Mouse (Mus musculus) forebrain, embryonic 13.5 days (tissue): ENCODE data around the gene Nxpe5. TPM values are rescaled to one million over a fixed set of nuclear protein-coding genes. Genes with fewer than 3 reads are reported as not detected.

Source experiments
- ATAC-seq: fragments of 200-750 bp; cut with Nextera tagmentation; 2 replicates; pipeline ENCODE4 v1.8.0; 2017
- H3K27ac ChIP-seq: fragments of 300-500 bp; sonication (generic); 2 replicates; pipeline ENCODE4 v1.5.1; 2015; ENCODE audit warnings: inconsistent platforms, mild to moderate bottlenecking, moderate library complexity
- H3K27me3 ChIP-seq: fragments of 300-500 bp; sonication (generic); 2 replicates; pipeline ENCODE4 v1.6.1; 2015; ENCODE audit warnings: mild to moderate bottlenecking, inconsistent platforms
- H3K36me3 ChIP-seq: fragments of 300-500 bp; sonication (generic); 2 replicates; pipeline ENCODE4 v1.6.1; 2015; ENCODE audit warnings: mild to moderate bottlenecking, inconsistent platforms; ENCODE audit not compliant: poor library complexity, severe bottlenecking
- H3K4me1 ChIP-seq: fragments of 300-500 bp; sonication (generic); 2 replicates; pipeline ENCODE4 v1.6.1; 2015; ENCODE audit warnings: inconsistent platforms
- H3K4me2 ChIP-seq: fragments of 300-500 bp; sonication (generic); 2 replicates; pipeline ENCODE4 v1.6.1; 2015; ENCODE audit warnings: inconsistent platforms, mild to moderate bottlenecking, moderate library complexity
- H3K4me3 ChIP-seq: fragments of 300-500 bp; sonication (generic); 2 replicates; pipeline ENCODE4 v1.5.1; 2015; ENCODE audit warnings: mild to moderate bottlenecking, inconsistent platforms
- H3K9ac ChIP-seq: fragments of 300-500 bp; sonication (generic); 2 replicates; pipeline ENCODE4 v1.6.1; 2015; ENCODE audit warnings: mild to moderate bottlenecking, inconsistent platforms
- H3K9me3 ChIP-seq: fragments of 300-500 bp; sonication (generic); replicated peaks from 2 replicates; pipeline ENCODE4 v1.6.1; 2016; ENCODE audit warnings: inconsistent platforms
- WGBS: fragments of 180-500 bp; shearing (Covaris S2); methylation state at CpG from one replicate; pipeline ENCODE4 v1.1.7; 2015; 5-methylcytosine and 5-hydroxymethylcytosine counted together
- polyA plus RNA-seq: library from polyadenylated mRNA; unstranded; fragments of >200 nt; fragmentation: Nextera tagmentation; extraction: Ambion mirVana; gene quantifications from 2 replicates; pipeline ENCODE4 v1.2.1, GENCODE M21; 2015

The Nxpe5 gene
- polyA plus RNA-seq, 1 experiment from 2014 or later: not detected

DNA sequence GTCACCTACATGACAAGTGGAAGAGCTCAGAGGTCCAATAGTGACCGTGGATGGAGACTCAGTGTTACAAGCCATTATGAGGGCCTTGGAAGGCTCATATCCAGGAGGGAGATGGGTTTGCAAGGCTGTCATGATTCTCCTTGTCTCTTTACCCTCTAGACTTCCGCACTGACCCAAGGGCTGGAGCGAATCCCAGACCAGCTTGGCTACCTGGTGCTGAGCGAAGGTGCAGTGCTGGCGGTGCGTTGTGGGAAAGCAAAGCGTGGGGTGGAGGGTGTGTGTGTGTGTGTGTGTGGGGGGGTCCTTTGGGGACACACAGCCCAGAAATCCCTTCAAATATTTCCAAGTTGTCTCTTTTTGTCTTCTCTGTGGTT lies 30.4 kb downstream of the Nxpe5 start:
- Histone ChIP-seq H3K4me1 (peaks cover 14% of the 10 kb centered on the region), H3K27ac (peak overlapping the region; percentile 79), H3K4me2 (peak overlapping the region; percentile 80), H3K9ac (peak overlapping the region; percentile 78), H3K4me3 (peak overlapping the region; percentile 68), H3K9me3 (no peaks in the 10 kb centered on the region), H3K36me3 (peaks cover 35% of the 10 kb centered on the region), H3K27me3 (no peaks in the 10 kb centered on the region)
- 21% methylated on average over 7 of the region's 7 CpGs for WGBS
- peak; percentile 7; the same call in 1 of the 2 replicates for ATAC-seq

DNA sequence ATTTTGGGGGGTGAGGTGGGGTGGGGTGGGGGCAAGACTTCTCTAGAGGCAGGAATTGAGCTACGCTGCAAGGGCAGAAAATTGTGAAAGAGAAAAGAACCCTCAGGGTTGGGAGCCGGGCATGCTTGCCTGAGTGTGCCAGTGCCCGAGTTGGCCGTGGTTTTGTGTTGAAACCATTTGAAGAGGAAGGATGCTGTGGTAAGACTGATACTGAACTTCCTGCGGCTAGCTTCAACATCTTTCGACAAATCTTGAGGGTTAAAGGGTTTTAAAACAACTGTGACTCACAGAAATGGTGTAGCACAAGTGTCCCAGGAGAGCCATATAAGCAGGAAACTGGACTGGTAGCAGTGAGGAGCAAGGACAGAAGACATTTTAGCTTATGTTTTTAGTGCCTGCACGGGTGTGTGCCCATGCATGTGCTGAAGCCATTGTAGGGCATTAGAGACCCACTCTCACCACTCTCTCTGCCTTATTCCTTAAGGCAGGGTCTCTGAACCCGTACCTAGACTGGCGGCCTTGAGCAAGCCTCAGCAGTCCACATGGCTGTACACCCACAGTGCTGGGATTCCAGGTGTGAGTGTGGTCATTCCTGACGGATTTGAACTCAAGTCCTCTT lies 31.4 kb downstream of the Nxpe5 start:
- Histone ChIP-seq H3K9me3 (no peaks in the 10 kb centered on the region), H3K9ac (no peak overlapping the region), H3K4me1 (peaks cover 16% of the 10 kb centered on the region), H3K27ac (no peak overlapping the region), H3K36me3 (peaks cover 45% of the 10 kb centered on the region), H3K4me2 (peak overlapping the region; percentile 80; the same call in 1 of the 2 replicates), H3K4me3 (no peak overlapping the region), H3K27me3 (no peaks in the 10 kb centered on the region)
- WGBS: 88% methylated on average over 10 of the region's 10 CpGs
- ATAC-seq: no peak

DNA sequence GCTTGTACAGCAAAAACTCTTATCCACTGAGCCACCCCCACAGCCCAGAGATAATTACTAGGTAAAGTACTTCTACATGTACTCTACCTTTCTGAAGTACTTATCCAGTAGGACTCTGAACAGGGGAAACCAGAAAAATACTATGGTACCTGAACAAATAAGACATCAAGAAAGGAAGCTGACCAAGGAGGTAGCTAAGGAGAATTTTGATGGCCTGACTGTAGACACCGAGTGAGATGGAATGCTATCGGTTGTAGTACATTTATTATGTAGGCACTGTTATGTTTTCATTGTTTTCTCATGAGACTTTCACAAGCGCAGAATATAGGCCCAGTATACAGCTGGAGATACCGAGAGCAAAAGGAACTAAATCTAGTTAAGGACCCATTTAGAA lies 31.9 kb downstream of the Nxpe5 start:
- no peak for ATAC-seq
- no peak overlapping the region for H3K27ac ChIP-seq
- WGBS: 95% methylated on average over 4 of the region's 4 CpGs
- H3K4me2 ChIP-seq: no peak overlapping the region
- H3K4me1 ChIP-seq: peaks cover 21% of the 10 kb centered on the region
- no peak overlapping the region for H3K4me3 ChIP-seq
- H3K9ac ChIP-seq: no peak overlapping the region
- H3K36me3 ChIP-seq: peaks cover 50% of the 10 kb centered on the region
- H3K27me3 ChIP-seq: no peaks in the 10 kb centered on the region
- H3K9me3 ChIP-seq: no peaks in the 10 kb centered on the region

DNA sequence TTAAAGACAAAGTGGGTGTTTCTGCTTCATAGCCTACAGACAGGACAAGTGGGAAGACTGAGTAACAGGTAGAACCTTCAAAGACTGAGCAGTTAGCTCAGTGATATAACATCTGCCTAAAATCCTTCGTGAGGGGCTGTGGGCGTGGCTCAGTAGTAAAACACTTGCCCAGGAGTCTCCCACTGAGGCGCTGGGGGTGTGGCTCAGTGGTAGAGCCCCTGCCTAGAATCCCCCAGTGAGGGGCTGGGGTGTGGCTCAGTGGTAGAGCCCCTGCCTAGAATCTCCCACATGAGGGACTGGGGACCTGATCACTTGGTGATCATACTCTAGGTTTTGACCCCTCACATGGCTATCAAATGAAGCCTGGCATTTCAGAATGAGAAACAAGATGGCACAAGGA lies 32.4 kb downstream of the Nxpe5 start:
- H3K4me3 ChIP-seq: no peak overlapping the region
- H3K4me1 ChIP-seq: peaks cover 26% of the 10 kb centered on the region
- WGBS: 90% methylated on average over 3 of the region's 3 CpGs

DNA sequence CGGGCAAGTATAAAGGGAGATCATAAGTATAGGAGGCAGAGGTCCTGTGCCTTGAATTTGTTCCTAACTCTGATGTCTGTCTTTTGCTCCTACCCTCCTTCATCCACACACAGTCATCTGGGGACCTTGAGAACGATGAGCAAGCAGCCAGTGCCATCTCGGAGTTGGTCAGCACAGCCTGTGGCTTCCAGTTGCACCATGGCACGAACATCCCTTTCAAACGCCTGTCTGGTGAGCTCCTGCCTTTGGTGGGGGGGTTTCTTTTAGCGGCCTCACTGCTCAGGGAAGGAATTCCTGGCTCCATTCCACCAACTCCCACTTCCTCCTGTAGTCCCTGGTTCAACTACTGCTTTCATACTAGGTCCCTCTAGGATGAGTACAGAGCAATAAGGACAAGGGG lies 32.8 kb downstream of the Nxpe5 start:
- Histone ChIP-seq H3K36me3 (peaks cover 50% of the 10 kb centered on the region), H3K4me1 (peaks cover 29% of the 10 kb centered on the region), H3K4me3 (no peak overlapping the region), H3K27me3 (no peaks in the 10 kb centered on the region), H3K9ac (no peak overlapping the region), H3K9me3 (no peaks in the 10 kb centered on the region), H3K4me2 (no peak overlapping the region), H3K27ac (no peak overlapping the region)
- ATAC-seq: no peak
- 91% methylated on average over 6 of the region's 6 CpGs for WGBS

More for the DNA sequence above, 32.4 kb downstream of the Nxpe5 start:
- no peak for ATAC-seq
- Histone ChIP-seq H3K9ac (no peak overlapping the region), H3K27ac (no peak overlapping the region), H3K4me2 (no peak overlapping the region), H3K27me3 (no peaks in the 10 kb centered on the region), H3K36me3 (peaks cover 50% of the 10 kb centered on the region), H3K9me3 (no peaks in the 10 kb centered on the region)

DNA sequence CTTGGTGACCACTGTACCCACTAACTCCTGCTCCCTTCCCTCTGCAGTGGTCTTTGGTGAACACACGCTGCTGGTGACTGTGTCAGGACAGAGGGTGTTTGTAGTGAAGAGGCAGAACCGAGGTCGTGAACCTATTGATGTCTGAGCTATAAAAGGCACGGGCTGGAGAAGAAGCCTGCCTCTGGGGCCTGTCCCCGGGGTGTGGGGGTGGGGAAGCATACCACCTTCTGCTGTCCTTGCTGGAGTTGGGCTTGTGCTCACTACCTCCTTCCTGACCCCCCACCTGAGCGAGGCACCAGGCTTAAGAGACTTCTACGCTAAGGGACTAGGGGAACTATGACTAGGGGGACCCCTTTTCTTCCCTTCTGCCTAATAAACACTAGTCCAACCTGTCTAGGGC lies 33.3 kb downstream of the Nxpe5 start:
- Histone ChIP-seq H3K9ac (no peak overlapping the region), H3K9me3 (no peaks in the 10 kb centered on the region), H3K27ac (no peak overlapping the region), H3K4me1 (peaks cover 29% of the 10 kb centered on the region), H3K36me3 (peaks cover 50% of the 10 kb centered on the region), H3K4me2 (no peak overlapping the region), H3K27me3 (no peaks in the 10 kb centered on the region), H3K4me3 (no peak overlapping the region)
- no peak for ATAC-seq
- WGBS: 82% methylated on average over 7 of the region's 7 CpGs

DNA sequence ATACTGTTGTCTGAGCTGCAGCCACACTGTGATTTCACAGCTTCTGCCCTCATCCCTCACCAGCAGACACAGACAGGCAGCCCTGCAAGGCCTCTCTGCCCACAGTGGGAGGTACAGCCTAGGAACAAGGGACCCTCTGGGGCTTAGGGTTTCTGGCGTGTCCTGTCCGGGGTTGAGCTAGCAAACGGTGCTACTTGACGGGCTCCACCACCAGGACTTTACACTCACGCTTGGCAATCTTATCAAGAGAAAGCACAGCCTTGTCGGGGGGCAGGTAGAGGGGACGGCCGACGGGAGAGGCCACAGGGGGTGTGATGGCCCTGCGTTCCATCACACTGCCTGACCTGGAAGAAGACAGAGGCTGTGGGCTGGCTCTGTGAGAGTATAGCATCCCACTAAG lies 34.4 kb downstream of the Nxpe5 start:
- no peak overlapping the region for H3K27ac ChIP-seq
- H3K4me2 ChIP-seq: no peak overlapping the region
- H3K27me3 ChIP-seq: no peaks in the 10 kb centered on the region
- H3K9me3 ChIP-seq: no peaks in the 10 kb centered on the region
- H3K36me3 ChIP-seq: peaks cover 50% of the 10 kb centered on the region
- H3K4me1 ChIP-seq: peaks cover 35% of the 10 kb centered on the region
- 86% methylated on average over 10 of the region's 10 CpGs for WGBS
- no peak overlapping the region for H3K9ac ChIP-seq
- H3K4me3 ChIP-seq: no peak overlapping the region
- ATAC-seq: no peak

DNA sequence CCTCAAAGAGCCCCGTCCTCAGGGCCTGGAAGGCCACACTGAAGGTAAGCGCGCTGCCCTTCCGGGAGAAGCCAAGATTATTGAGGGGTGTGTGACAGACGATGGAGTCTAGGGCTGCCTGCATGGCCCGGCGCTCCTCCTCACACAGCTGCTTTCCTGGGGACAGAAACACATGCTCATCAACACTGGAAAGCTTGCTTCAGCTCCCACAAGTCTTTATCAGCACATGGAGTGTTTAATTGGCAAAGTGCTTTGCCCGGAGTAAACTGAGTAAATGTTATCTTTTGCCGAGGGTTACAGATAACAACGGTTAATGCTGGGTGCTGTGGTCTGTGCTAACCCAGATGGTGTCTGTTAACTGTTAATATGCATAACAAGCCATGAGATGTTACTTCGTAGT lies 35.1 kb downstream of the Nxpe5 start:
- Histone ChIP-seq H3K27me3 (no peaks in the 10 kb centered on the region), H3K9me3 (no peaks in the 10 kb centered on the region), H3K27ac (no peak overlapping the region), H3K36me3 (peaks cover 54% of the 10 kb centered on the region), H3K4me3 (no peak overlapping the region), H3K4me2 (no peak overlapping the region), H3K4me1 (peaks cover 35% of the 10 kb centered on the region), H3K9ac (0 out of 2 replicates have a peak overlapping the region, but pooled peaks have one; percentile 30)
- 93% methylated on average over 11 of the region's 11 CpGs for WGBS
- ATAC-seq: no peak

DNA sequence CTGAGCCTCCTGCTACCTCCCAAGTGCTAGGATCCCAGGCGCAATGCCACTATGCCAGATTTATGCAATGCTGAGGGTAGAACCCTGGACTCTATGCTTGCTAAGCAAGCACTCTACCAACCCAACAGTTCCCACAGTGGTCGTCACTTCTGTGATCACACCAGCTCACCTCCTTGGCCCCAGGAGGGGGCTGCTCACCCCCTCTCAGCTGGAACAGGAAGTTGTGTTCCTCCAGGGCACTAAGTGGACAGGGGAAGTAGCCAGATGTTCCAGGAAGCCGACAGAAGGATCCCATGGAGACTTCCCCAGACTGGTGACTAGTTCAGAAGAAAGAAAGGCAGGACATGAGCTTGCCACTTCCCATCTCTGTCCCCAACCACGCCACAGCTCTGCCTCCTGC lies 36.3 kb downstream of the Nxpe5 start:
- Histone ChIP-seq H3K9ac (0 out of 2 replicates have a peak overlapping the region, but pooled peaks have one; percentile 89), H3K27me3 (no peaks in the 10 kb centered on the region), H3K4me1 (peaks cover 27% of the 10 kb centered on the region), H3K27ac (no peak overlapping the region), H3K36me3 (peaks cover 64% of the 10 kb centered on the region), H3K9me3 (no peaks in the 10 kb centered on the region), H3K4me3 (no peak overlapping the region), H3K4me2 (peak overlapping the region; percentile 97; the same call in 1 of the 2 replicates)
- WGBS: 86% methylated on average over 4 of the region's 4 CpGs
- ATAC-seq: no peak

DNA sequence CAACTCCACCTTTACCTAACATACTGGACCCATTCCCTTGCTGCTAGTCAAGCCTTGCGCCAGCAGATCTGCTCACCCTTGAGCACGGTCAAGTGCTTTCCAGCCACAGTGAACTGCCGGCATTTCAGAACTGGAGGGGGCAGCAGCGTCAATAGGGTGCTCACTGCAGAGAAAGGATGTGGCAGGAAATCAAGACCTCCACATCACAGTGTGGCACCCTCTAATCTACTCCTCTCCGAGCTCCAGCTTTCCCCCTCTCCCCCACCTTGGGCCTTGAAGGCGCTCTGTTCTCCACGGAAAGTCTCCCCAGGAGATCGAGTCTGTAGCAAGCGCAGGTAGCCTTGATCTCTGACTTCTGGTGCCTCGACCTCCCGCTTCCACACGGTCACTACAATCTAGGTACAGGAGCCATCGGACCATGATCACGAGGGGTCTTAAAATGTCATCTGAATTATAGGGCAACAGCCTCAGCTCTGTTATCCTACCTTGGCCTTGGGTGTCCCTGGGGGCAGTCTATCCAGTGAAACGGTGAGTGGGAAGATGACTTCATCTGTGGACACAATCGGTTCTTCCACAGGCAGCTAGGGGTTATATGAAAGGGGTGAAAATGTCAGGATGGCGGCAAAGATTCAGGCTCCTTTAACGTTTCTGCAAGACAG lies 37.0 kb downstream of the Nxpe5 start:
- H3K4me1 ChIP-seq: peaks cover 27% of the 10 kb centered on the region
- no peaks in the 10 kb centered on the region for H3K9me3 ChIP-seq
- peaks cover 63% of the 10 kb centered on the region for H3K36me3 ChIP-seq
- no peak for ATAC-seq
- H3K9ac ChIP-seq: peak overlapping the region; percentile 89
- H3K27me3 ChIP-seq: no peaks in the 10 kb centered on the region
- H3K27ac ChIP-seq: no peak overlapping the region
- WGBS: 71% methylated on average over 18 of the region's 18 CpGs
- peak overlapping the region; percentile 97 for H3K4me2 ChIP-seq
- H3K4me3 ChIP-seq: peak overlapping the region; percentile 71

DNA sequence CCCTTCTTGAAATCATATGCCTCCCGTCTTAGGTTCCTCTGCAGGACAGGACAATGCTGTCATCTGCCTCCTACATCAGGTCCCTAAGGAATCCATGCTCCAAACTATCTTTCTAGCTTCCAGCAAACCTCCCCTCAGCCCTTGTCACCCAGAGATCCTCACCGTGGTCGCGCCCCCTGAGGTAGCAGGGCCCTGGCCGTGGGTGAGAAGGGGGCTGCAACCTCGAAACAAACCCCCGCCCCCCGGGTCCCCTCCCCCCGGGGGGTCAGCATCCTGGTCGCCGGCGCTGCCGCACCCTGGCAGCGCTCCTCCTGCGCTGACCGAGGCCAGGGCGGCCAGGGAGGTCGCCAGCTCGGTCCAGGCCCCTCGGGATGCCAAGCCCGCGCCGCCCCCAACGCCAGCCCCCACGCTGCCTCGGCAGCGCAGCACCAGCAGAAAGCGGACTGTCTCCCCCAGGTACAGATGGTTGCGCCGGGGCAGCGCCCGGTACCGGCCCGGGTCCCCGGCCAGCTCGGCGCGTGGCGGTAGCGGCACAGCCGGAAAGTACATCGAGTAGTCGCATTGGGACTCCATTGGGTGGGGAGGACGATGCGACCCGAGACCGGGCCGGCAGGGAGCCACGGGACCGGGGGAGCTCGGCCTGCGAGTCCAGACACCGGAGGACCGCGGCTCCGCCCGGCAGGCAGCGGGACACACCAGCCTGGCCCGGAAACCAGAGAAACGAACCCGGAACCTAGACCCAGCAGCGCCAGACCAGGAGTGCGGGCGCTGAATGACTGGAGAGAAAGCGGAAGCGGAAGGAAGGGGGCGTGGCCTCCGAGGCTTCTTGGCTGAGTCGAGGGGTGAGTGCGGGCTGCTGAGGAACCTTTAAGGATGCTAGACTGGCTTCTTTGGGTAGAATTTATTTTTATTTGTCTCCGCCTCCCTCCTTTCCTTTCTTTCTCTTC lies 37.8 kb downstream of the Nxpe5 start, which contains the start of gene BC037034:
BC037034 (minus strand) TSS at position 774 of the 947 bp plus-strand sequence.
- Histone ChIP-seq H3K27me3 (no peaks in the 10 kb centered on the region), H3K27ac (peak within 1 kb of the TSS; percentile 65), H3K36me3 (peaks cover 54% of the 10 kb centered on the region)

DNA sequence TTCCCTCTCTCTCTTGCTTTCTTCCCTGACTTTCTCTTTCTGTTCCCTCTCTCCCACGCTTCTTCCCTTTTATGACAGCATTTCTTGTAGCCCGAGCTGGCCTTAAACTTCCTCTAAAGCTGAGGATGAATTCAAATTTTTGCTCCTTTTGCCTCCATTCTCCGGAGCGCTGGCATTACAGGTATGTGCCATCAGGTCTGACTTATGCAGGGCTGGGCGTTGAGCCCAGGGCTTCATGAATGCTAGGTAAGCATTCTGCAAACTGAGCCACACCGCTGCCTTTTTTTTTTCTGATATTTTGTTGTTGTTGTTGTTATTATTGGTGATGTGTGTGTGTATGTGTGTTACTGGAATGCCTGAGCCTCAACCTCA lies 38.5 kb downstream of the Nxpe5 start:
- H3K27ac ChIP-seq: peak overlapping the region; percentile 65; the same call in 1 of the 2 replicates
- H3K4me3 ChIP-seq: peak overlapping the region; percentile 71
- no peaks in the 10 kb centered on the region for H3K9me3 ChIP-seq
- no peaks in the 10 kb centered on the region for H3K27me3 ChIP-seq
- H3K4me2 ChIP-seq: peak overlapping the region; percentile 97
- 0 out of 2 replicates have a peak, but pooled peaks have one; percentile 7 for ATAC-seq
- peaks cover 27% of the 10 kb centered on the region for H3K4me1 ChIP-seq
- WGBS: 13% methylated on average over 6 of the region's 6 CpGs
- peak overlapping the region; percentile 89 for H3K9ac ChIP-seq
- peaks cover 48% of the 10 kb centered on the region for H3K36me3 ChIP-seq

More for the DNA sequence above, 37.8 kb downstream of the Nxpe5 start, which contains the start of gene BC037034:
- WGBS: under 1% methylated on average over 53 of the region's 71 CpGs
- Histone ChIP-seq H3K9me3 (no peaks in the 10 kb centered on the region), H3K9ac (peak within 1 kb of the TSS; percentile 89), H3K4me1 (peaks cover 27% of the 10 kb centered on the region), H3K4me2 (peak within 1 kb of the TSS; percentile 97), H3K4me3 (peak within 1 kb of the TSS; percentile 71)
- peak; percentile 93 for ATAC-seq
